Mouse (Mus musculus): ENCODE data around the gene Rtn4rl1. TPM values are rescaled to one million over a fixed set of nuclear protein-coding genes. Genes with fewer than 3 reads are reported as not detected.
"Not testable (repeated sequence)": the region's sequence is repeated elsewhere in the genome, so short reads cannot be mapped to it uniquely, and the experiment has no call there.

Gene Rtn4rl1
- polyA plus RNA-seq, 1 experiment from 2014 or later: 2.5 TPM

DNA sequence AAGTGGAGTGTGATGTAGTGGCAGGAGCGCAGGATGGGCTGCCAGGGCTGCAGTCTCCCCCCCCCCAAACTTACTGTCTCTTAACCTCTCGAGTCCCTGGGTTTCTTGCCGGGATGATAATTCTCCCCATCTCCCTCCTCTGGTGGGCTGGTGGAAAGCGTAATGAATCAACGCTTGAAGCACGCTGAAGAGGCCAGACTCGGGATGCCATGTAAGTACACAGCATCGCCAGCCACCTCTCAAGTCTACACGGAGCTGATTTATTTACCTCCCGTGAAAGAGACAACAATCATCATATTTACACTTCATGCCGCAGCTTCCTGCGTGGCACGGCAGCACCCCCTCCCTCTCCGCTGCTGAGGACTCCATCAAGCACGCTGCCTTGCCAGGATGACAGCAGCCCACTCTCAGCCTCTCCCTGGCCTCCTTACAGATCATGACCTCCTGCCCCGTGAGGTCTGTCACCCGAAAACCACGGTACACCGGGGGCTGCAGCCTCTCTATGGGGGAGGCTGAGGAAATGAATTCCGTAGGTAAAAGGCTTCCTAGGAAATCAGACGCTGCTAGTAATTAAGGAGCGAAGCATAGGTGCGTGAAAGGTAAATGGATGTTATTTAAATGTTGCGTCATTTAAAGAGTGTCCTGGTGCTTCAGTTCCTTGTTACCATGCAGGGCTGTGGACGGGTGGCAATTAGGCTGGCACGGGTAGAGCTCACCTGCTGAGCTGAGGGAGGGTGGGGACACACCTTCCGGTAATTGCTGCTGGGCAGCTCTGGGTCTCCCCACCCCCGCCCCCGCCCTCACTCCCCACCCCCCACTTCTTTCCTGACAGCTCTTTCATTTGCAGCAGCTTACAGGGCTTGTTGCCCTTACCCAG, 88.0 kb downstream of the Rtn4rl1 start:
- WGBS: 6% methylated on average over 29 of the region's 29 CpGs
- Histone ChIP-seq H3K4me1 (replicated peaks) (peaks cover 54% of the 10 kb centered on the region), H3K9me3 (no peaks in the 10 kb centered on the region), H3K27ac (peak overlapping the region; percentile 12; the same call in 1 of the 2 replicates), H3K4me3 (peak overlapping the region; percentile 36), H3K27me3 (ENCODE audit: insufficient read depth, poor library complexity, severe bottlenecking) (peaks cover 54% of the 10 kb centered on the region), H3K36me3 (no peaks in the 10 kb centered on the region)
- no peak for DNase-seq (ENCODE audit: low spot score)

DNA sequence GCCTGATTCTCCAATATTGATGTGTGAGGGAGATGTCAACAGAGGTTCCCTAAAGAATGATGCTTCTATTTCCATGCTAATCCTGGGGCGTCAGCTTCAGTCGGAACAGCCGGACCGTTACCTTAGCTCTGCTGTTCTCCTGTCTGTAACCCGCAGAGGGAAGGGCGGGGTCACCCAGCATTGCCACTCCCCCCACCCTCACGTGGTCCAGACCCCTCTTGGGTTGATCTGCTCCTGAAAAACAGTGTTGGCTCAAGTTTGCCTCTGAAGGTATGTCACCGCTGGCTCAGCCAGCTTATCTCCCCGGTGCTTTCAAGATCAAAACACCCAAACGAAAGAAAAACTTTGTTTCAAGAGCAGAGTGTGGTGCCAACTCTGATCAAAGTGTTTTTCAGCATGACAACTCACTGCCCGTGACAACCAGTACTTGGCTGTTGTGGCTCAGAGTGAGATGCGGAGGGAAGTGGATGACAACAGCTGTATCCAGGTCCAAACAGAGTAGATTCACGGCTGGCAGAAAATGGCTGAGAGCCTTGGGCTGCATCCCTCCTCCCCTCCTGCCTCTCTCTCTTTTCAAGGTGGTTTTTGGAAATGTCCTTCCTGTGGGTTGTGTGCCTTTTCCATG, 89.0 kb downstream of the Rtn4rl1 start:
- peaks cover 54% of the 10 kb centered on the region for H3K27me3 ChIP-seq (ENCODE audit: insufficient read depth, poor library complexity, severe bottlenecking)
- peak; percentile 29 for DNase-seq (ENCODE audit: low spot score)
- WGBS: 9% methylated on average over 13 of the region's 13 CpGs
- no peaks in the 10 kb centered on the region for H3K36me3 ChIP-seq
- no peaks in the 10 kb centered on the region for H3K9me3 ChIP-seq
- H3K4me3 ChIP-seq: peak overlapping the region; percentile 36
- H3K27ac ChIP-seq: no peak overlapping the region
- H3K4me1 ChIP-seq (replicated peaks): peaks cover 54% of the 10 kb centered on the region

DNA sequence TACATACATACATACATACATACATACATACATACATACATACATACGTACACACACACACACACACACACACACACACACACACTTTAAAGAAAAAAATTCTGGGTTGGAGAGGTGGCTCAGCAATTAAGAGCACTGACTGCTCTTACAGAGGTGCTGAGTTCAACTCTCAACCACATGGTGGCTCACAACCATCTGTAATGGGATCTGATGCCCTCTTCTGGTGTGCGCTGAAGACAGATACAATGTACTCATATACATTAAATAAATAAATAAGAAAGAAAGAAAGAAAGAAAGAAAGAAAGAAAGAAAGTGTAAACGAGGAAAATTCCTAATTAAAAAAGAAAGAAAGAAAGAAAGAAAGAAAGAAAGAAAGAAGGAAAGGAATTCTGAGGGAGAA, 90.2 kb downstream of the Rtn4rl1 start:
- peaks cover 58% of the 10 kb centered on the region for H3K27me3 ChIP-seq (ENCODE audit: insufficient read depth, poor library complexity, severe bottlenecking)
- not testable (repeated sequence) for H3K9me3 ChIP-seq; H3K4me3 ChIP-seq; H3K27ac ChIP-seq; H3K36me3 ChIP-seq; DNase-seq (ENCODE audit: low spot score)
- peaks cover 47% of the 10 kb centered on the region for H3K4me1 ChIP-seq (replicated peaks)
- 73% methylated on average over 3 of the region's 3 CpGs for WGBS

DNA sequence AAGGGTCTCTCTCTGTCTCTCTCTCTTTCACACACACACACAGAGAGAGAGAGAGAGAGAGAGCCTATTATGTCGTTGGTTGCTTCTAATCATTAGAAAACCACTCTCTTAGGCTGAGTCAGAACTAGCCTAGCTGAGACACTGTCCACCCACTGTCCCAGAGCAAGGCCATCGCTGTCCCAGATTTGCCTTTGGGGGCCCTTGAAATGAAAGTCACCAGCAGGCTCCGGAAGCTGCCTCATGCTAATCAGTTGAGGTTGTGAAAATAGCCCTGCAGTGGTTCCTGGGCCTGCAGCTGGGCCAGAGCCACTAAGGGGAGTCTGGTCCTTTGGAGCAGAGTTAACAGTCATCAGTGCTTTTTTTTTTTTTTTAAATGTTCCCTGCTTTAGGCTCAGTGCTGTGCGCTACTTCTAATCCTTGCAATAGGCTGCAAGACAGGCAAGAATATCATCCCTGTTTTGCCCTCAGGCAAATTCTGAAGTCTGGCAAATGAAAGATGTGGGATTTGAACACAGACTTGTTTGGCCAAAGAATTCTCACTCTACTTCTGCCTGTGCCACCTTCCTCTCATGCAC, 92.4 kb downstream of the Rtn4rl1 start:
- H3K4me3 ChIP-seq: no peak overlapping the region
- no peak overlapping the region for H3K27ac ChIP-seq
- 49% methylated on average over 4 of the region's 4 CpGs for WGBS
- H3K27me3 ChIP-seq (ENCODE audit: insufficient read depth, poor library complexity, severe bottlenecking): peaks cover 47% of the 10 kb centered on the region
- no peak for DNase-seq (ENCODE audit: low spot score)
- no peaks in the 10 kb centered on the region for H3K36me3 ChIP-seq
- H3K4me1 ChIP-seq (replicated peaks): peaks cover 28% of the 10 kb centered on the region
- no peaks in the 10 kb centered on the region for H3K9me3 ChIP-seq

DNA sequence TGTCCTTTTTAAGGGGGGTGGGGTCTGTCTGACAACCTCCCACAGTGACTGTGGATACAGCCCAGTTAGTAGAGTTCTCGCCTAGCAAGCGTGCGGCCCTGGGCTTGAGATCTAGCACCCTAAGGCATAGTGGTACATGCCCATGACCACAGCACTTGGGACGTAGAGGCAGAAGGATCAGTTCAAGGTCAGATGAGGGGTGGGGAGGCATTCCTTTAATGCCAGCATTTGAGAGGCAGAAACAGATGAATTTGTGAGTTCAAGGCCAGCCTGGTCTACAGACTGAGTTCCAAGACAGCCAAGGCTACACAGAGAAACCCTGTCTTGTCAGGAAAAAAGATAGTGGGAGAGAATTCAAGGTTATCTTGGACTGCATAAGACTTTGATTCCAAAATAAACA, 93.3 kb downstream of the Rtn4rl1 start:
- Histone ChIP-seq H3K36me3 (no peaks in the 10 kb centered on the region), H3K4me3 (no peak overlapping the region), H3K9me3 (no peaks in the 10 kb centered on the region), H3K4me1 (replicated peaks) (peaks cover 27% of the 10 kb centered on the region), H3K27me3 (ENCODE audit: insufficient read depth, poor library complexity, severe bottlenecking) (peaks cover 47% of the 10 kb centered on the region), H3K27ac (no peak overlapping the region)
- 88% methylated on average over 4 of the region's 4 CpGs for WGBS
- no peak for DNase-seq (ENCODE audit: low spot score)

DNA sequence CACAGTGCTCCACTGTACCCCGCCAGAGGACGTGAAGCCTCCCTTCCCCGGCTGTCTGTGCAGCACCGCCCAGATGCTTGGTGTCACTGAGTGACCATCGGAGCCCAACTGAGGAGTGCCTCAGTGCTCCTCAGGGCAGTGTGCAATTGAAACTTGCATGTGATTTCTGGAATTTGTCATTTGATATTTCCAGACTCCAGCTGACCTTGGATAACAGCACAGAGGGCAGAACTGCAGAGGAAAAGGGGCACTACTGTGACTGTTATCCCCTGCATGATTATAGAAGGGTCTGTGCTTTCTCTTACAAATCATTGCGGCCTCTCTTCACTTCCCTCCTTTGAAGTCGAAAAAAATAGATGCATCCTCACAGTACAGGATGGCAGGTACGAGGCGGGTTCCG, 94.4 kb downstream of the Rtn4rl1 start:
- peaks cover 47% of the 10 kb centered on the region for H3K27me3 ChIP-seq (ENCODE audit: insufficient read depth, poor library complexity, severe bottlenecking)
- H3K27ac ChIP-seq: no peak overlapping the region
- no peak for DNase-seq (ENCODE audit: low spot score)
- no peaks in the 10 kb centered on the region for H3K9me3 ChIP-seq
- peaks cover 22% of the 10 kb centered on the region; the same call in 1 of the 2 replicates for H3K4me1 ChIP-seq (replicated peaks)
- H3K36me3 ChIP-seq: no peaks in the 10 kb centered on the region
- WGBS: 79% methylated on average over 10 of the region's 10 CpGs
- H3K4me3 ChIP-seq: no peak overlapping the region

DNA sequence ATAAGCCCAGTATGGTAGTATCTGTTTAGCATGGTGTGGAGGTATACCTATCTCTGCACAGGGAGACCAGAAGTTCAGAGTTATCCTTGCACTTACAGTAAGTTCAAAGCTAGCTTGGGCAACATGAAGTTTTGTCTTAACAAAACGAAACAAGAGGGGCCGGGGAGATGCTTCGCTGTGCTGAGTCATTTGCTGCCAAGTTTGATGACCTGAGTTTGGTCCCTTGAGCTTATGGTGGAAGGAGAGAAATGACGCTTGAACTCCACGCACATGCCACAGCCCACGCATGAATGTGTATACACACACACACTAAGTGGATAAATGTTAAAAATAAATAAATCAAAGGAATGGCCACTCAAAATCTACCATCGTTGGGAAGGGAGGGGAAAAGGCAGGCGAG, 94.9 kb downstream of the Rtn4rl1 start:
- no peak for DNase-seq (ENCODE audit: low spot score)
- Histone ChIP-seq H3K4me1 (replicated peaks) (peaks cover 19% of the 10 kb centered on the region; the same call in 1 of the 2 replicates), H3K36me3 (no peaks in the 10 kb centered on the region), H3K27ac (no peak overlapping the region), H3K9me3 (no peaks in the 10 kb centered on the region), H3K4me3 (no peak overlapping the region), H3K27me3 (ENCODE audit: insufficient read depth, poor library complexity, severe bottlenecking) (peaks cover 47% of the 10 kb centered on the region)
- 88% methylated on average over 8 of the region's 8 CpGs for WGBS

DNA sequence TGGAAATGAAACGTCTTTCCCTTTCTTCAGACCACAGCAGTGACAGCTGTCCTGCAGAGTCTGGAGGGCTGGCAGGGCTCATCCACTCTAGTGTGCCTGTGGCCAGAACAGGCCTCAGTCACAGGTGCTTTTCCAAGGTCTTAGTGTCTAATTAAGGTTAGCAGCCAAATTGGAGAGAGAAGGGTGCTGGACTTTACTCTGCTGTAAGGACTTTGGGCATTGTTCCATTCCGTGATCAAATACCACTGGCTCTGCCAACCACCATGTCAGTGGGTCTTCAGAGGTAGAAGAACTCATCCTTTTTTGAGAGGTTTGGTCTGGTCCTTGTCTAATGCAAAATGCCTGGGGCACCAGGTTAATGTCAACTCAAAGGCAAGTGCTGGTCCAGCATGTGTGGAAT, 95.5 kb downstream of the Rtn4rl1 start:
- 59% methylated on average over 2 of the region's 2 CpGs for WGBS
- no peak overlapping the region for H3K4me3 ChIP-seq
- no peaks in the 10 kb centered on the region for H3K36me3 ChIP-seq
- peaks cover 47% of the 10 kb centered on the region for H3K27me3 ChIP-seq (ENCODE audit: insufficient read depth, poor library complexity, severe bottlenecking)
- H3K4me1 ChIP-seq (replicated peaks): peaks cover 24% of the 10 kb centered on the region
- H3K27ac ChIP-seq: no peak overlapping the region
- H3K9me3 ChIP-seq: no peaks in the 10 kb centered on the region
- DNase-seq (ENCODE audit: low spot score): no peak

DNA sequence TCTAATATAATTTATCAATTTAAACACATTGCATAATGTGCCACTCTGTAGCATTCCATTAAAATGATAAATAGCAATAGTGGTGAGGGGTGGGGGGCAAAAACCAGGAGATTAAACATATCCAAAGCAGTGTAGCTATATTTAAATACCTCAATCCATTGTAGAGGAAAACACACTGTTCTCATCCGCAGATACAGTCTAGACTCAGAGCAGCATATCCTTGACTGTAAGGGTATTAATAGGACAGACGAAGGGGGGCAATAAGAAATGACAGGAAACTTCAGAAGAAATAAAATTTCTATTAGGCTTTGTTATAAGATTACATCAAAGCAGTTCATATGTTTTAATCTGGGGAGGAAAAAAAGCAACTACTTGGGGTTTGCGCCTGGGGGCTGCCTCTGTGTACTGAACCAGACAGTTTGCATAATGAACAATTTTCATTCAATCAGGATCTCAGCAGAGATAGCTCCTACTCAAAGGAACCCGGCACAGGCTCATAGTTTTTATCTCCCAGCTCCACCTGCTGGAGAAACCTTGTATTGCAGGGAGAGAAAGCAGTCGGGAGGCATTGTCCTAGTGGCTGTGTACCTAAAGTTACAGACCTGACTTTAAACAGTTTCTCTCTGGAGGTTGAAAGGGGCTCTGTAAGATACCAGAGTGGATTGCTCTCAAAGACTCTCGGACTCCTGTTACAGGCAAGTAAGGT, 97.1 kb downstream of the Rtn4rl1 start:
- H3K9me3 ChIP-seq: no peaks in the 10 kb centered on the region
- peak; percentile 91 for DNase-seq (ENCODE audit: low spot score)
- WGBS: 23% methylated on average over 6 of the region's 6 CpGs
- no peak overlapping the region for H3K4me3 ChIP-seq
- no peaks in the 10 kb centered on the region for H3K36me3 ChIP-seq
- 0 out of 2 replicates have a peak overlapping the region, but pooled peaks have one; percentile 40 for H3K27ac ChIP-seq
- H3K4me1 ChIP-seq (replicated peaks): peaks cover 27% of the 10 kb centered on the region
- H3K27me3 ChIP-seq (ENCODE audit: insufficient read depth, poor library complexity, severe bottlenecking): peaks cover 46% of the 10 kb centered on the region

DNA sequence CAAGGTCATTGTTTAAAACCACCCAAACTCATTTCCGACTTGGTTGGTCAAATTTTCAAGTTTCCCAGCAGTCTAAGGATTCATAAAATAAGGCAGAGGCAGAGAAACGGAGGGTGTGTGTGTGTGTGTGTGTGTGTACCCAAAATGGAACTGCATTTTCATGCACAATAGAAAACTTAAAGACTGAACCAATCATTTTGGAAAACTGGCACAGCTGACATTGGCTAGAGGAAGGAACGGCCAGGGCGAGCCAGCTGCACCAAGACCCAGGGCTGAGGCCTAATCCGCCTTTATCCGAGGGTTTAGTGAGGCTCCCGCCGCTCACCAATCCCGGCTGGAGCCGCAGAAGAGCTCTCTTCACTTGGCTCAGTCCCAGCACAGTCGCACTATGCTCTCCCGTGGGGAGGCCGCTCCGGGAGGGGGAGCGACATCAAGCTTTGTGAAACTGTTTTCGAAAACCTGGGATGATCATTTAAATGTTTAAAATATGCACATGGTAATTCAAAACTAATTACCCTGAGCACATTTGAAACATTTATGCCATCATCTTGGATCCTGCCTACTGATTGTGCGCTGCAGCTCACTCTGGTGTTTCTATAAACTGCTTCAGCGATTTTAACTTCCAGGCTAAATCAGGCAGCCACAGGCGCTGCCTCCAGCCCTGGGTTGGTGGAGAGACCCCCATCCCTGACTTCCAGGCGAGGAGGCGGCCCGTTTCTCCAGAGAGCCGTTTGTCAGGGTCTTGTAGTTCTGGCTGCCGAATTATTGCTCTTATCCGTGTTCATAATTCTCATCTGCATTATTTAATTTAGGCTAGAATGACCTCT, 98.0 kb downstream of the Rtn4rl1 start:
- Histone ChIP-seq H3K27me3 (ENCODE audit: insufficient read depth, poor library complexity, severe bottlenecking) (peaks cover 46% of the 10 kb centered on the region), H3K27ac (peak overlapping the region; percentile 51; the same call in 1 of the 2 replicates), H3K9me3 (no peaks in the 10 kb centered on the region), H3K4me3 (no peak overlapping the region), H3K4me1 (replicated peaks) (peaks cover 27% of the 10 kb centered on the region), H3K36me3 (no peaks in the 10 kb centered on the region)
- WGBS: 28% methylated on average over 25 of the region's 25 CpGs
- no peak for DNase-seq (ENCODE audit: low spot score)

DNA sequence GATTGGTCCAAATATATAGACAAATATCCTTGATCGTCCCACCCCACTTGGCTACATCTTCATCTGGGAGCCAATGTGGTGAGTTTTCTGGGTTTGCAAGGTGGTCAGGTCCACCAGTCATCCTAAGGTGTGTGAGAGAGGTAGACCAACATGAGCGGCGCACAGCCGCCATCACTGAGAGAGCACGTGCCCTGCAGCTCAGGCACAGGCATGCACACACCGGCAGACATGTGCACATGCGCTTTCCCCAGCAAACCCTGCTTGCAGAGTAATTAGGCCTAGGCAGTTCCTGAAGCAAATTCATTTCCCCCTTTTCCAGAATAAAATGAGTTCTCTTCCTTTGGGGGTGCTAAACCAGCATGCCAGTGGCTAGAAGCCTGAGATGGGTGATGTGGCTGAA, 98.7 kb downstream of the Rtn4rl1 start:
- H3K27ac ChIP-seq: no peak overlapping the region
- 86% methylated on average over 7 of the region's 7 CpGs for WGBS
- no peak overlapping the region for H3K4me3 ChIP-seq
- no peak for DNase-seq (ENCODE audit: low spot score)
- H3K4me1 ChIP-seq (replicated peaks): peaks cover 27% of the 10 kb centered on the region
- H3K9me3 ChIP-seq: no peaks in the 10 kb centered on the region
- no peaks in the 10 kb centered on the region for H3K36me3 ChIP-seq
- peaks cover 46% of the 10 kb centered on the region for H3K27me3 ChIP-seq (ENCODE audit: insufficient read depth, poor library complexity, severe bottlenecking)

DNA sequence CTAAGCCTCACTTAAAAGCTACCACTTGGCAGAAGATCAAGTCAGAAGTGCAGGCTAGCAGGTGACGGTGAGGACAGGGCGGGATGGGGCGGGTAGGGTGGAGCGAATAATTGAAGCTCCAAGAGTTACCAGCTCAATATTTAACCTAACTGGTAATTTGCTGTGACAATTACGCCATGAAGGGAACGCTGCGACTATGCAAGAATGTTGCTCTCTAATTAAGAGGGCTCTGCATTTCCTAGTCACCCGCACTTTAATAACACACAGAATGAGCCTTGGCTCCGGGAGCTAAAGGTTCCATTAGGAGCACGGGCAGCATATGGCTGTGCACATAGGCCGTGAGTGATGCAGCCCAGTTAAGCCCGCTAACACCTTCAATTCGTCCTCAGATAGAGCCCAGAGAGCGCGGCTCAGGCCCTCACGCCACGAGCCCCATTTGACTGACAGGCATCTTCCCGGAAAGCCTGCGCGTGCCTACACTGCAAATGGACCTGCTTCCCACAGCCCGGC, 100.3 kb downstream of the Rtn4rl1 start:
- Histone ChIP-seq H3K4me1 (replicated peaks) (peaks cover 33% of the 10 kb centered on the region), H3K4me3 (no peak overlapping the region), H3K9me3 (no peaks in the 10 kb centered on the region), H3K27me3 (ENCODE audit: insufficient read depth, poor library complexity, severe bottlenecking) (peaks cover 40% of the 10 kb centered on the region), H3K27ac (no peak overlapping the region), H3K36me3 (no peaks in the 10 kb centered on the region)
- DNase-seq (ENCODE audit: low spot score): no peak
- 64% methylated on average over 21 of the region's 21 CpGs for WGBS

Data from hindbrain, embryonic 10.5 days (tissue).